Mouse (Mus musculus) midbrain, postnatal 0 days (tissue): ENCODE results near the gene Rbm19. TPM values are rescaled to one million over a fixed set of nuclear protein-coding genes. Genes with fewer than 3 reads are reported as not detected.

ENCODE experiments used
- ATAC-seq: fragments of 200-750 bp; cut with Nextera tagmentation; 2 replicates; pipeline ENCODE4 v1.8.0; 2017; ENCODE audit warnings: moderate number of reproducible peaks, mild to moderate bottlenecking, moderate TSS enrichment, moderate library complexity; ENCODE audit not compliant: low FRiP score
- DNase-seq: peaks from one replicate; pipeline ENCODE4 v3.0.0-alpha.2; 2015; ENCODE audit warnings: low spot score
- H3K27ac ChIP-seq: fragments of 300-500 bp; sonication (generic); 2 replicates; pipeline ENCODE4 v1.5.1; 2014; ENCODE audit warnings: low read depth, mild to moderate bottlenecking, low read length, mixed read lengths
- H3K27me3 ChIP-seq: fragments of 300-500 bp; sonication (generic); 2 replicates; pipeline ENCODE4 v1.6.1; 2014; ENCODE audit warnings: low read length, control low read depth, mixed read lengths; ENCODE audit not compliant: insufficient read depth
- H3K36me3 ChIP-seq: fragments of 300-500 bp; sonication (generic); 2 replicates; pipeline ENCODE4 v1.6.1; 2014; ENCODE audit warnings: low read length, control low read depth, mixed read lengths; ENCODE audit not compliant: insufficient read depth
- H3K4me1 ChIP-seq: fragments of 300-500 bp; sonication (generic); 2 replicates; pipeline ENCODE4 v1.6.1; 2014; ENCODE audit warnings: mild to moderate bottlenecking, control low read depth, antibody characterized with exemption, low read length, mixed read lengths; ENCODE audit not compliant: insufficient read depth
- H3K4me2 ChIP-seq: fragments of 300-500 bp; sonication (generic); 2 replicates; pipeline ENCODE4 v1.6.1; 2014; ENCODE audit warnings: low read depth, mild to moderate bottlenecking, low read length, mixed read lengths; ENCODE audit not compliant: poor library complexity, severe bottlenecking
- H3K4me3 ChIP-seq: fragments of 300-500 bp; sonication (generic); 2 replicates; pipeline ENCODE4 v1.5.1; 2014; ENCODE audit warnings: low read depth, mild to moderate bottlenecking, low read length, moderate library complexity
- H3K9ac ChIP-seq: fragments of 300-500 bp; sonication (generic); replicated peaks from 2 replicates; pipeline ENCODE4 v1.6.1; 2014; ENCODE audit warnings: mild to moderate bottlenecking, low read length, moderate library complexity, mixed read lengths; ENCODE audit not compliant: poor library complexity, severe bottlenecking
- H3K9me3 ChIP-seq: fragments of 300-500 bp; sonication (generic); 2 replicates; pipeline ENCODE4 v1.6.1; 2016; ENCODE audit warnings: low read length, control low read depth
- CTCF ChIP-seq: IDR thresholded peaks from 2 replicates; pipeline ENCODE4 v1.5.1; 2016; ENCODE audit warnings: antibody characterized with exemption, mild to moderate bottlenecking
- WGBS: fragments of 180-500 bp; shearing (Covaris S2); extraction: QIAGEN DNeasy Blood & Tissue Kit; methylation state at CpG from one replicate; pipeline ENCODE4 v1.1.7; 2014; 5-methylcytosine and 5-hydroxymethylcytosine counted together
- polyA plus RNA-seq: library from polyadenylated mRNA; unstranded; fragments of >200 nt; fragmentation: Nextera tagmentation; extraction: Ambion mirVana; gene quantifications from 2 replicates; pipeline ENCODE4 v1.2.1, GENCODE M21; 2015
- total RNA-seq: library from RNA; depleted of rRNA; stranded (reverse); fragments of >200 nt; gene quantifications from 2 replicates; pipeline ENCODE4 v1.2.3, GENCODE M21; 2014

Gene Rbm19
- total and polyA plus RNA-seq, 2 experiments from 2014 or later = 17.5 to 34.7 TPM

DNA sequence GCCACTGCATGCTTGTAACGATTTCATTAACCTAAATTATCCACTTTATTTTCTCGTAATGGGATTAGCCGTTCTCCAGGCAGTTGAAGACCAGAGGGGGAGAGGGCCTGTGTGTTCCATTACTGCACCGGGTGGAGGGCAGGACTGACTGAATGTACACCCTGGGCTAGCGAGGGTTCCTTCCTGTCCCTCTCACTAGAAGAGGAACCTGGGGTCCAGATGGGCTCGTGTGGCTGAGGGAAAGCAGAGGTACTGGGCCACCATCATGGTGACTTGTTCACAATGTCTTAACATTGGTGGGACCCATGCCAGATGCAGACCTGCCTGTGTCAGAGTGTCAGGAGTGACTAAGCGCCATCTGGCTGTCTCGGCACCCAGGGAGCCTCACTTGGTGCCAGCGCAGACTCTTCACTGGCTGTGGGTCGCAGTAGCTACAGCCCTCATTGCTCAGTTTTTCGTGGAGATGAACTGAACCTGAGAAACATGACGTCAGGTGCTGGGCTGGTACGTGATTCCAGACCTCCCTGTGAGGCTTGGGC, 51.6 kb downstream of the Rbm19 start:
- DNase-seq (peak; percentile 44), ATAC-seq (no peak)
- WGBS = 58% methylated on average over 13 of the region's 13 CpGs
- H3K9me3 ChIP-seq = no peaks in the 10 kb centered on the region
- TF ChIP-seq CTCF = no peak
- no peak overlapping the region for H3K27ac ChIP-seq
- no peak overlapping the region for H3K9ac ChIP-seq
- no peaks in the 10 kb centered on the region for H3K27me3 ChIP-seq
- H3K36me3 ChIP-seq = no peaks in the 10 kb centered on the region
- H3K4me1 ChIP-seq = no peaks in the 10 kb centered on the region
- H3K4me2 ChIP-seq = no peak overlapping the region
- no peak overlapping the region for H3K4me3 ChIP-seq

DNA sequence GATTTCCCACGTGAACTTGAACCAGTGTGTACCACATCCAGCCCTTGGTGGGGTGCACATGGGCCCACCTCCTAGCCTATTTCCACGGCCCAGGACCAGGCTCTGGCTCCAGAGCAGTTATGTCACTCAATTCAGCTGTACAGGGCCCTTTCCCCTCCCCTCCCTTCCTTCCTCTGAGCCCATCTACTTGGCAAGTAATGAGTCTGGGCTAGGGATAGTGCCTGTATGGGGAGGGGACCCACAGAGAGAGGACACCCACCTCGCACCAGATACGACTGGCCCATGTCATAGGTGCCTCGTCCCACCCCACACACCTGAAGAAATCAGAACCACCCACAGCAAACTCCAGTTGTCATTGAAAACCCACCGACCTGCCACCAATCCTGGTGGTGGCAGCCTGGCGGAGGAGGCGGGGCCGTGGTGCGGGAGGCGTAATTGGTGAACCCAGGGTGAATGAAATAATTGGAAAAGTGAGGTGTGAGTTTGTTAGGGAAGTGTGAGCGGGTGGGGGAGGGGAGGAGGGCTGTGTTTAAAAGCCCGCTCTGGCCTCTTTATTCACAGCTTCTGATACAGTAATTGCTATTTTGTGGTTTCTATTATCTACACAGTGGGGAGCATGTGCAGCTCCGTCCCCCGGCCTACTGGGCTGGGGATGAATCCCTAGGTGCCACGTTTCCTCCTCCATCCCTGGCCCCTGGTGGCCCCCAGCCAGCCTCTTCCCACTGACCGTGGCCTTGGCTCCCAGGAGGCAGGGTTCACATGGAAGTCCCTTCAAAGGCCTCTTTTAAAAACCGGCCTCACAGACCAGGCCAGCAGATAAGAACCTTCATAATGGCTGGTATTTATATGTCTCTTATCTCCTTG, 55.8 kb downstream of the Rbm19 start:
- Histone ChIP-seq H3K9ac (no peak overlapping the region), H3K27ac (no peak overlapping the region), H3K4me3 (no peak overlapping the region), H3K27me3 (no peaks in the 10 kb centered on the region), H3K36me3 (peaks cover 9% of the 10 kb centered on the region; the same call in 1 of the 2 replicates), H3K4me1 (peaks cover 11% of the 10 kb centered on the region; the same call in 1 of the 2 replicates), H3K9me3 (no peaks in the 10 kb centered on the region), H3K4me2 (no peak overlapping the region)
- TF ChIP-seq CTCF = no peak
- ATAC-seq (no peak), DNase-seq (no peak)
- WGBS = 64% methylated on average over 18 of the region's 18 CpGs

DNA sequence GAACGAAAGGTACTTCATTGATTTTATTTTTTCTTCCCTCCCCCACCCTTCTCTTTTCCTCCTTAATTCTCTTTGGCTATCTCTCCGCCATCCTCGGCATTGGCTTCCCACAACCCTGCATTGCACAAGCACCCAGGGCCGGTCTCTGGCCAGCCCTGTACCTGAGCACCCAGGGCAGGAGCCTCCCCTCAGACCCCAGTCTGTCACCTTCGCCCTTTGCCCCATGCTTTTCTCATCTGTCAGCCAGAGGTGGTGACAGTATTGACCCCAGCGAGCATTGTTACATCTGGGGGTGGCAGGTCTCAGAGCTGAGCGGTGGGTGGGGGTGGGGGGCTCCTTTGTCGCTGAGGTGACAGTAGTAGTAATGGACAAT, 56.5 kb downstream of the Rbm19 start:
- no peaks in the 10 kb centered on the region for H3K27me3 ChIP-seq
- DNase-seq (no peak), ATAC-seq (no peak)
- H3K4me1 ChIP-seq = peaks cover 11% of the 10 kb centered on the region; the same call in 1 of the 2 replicates
- no peak overlapping the region for H3K27ac ChIP-seq
- WGBS = 81% methylated on average over 8 of the region's 8 CpGs
- no peak overlapping the region for H3K4me3 ChIP-seq
- H3K9me3 ChIP-seq = no peaks in the 10 kb centered on the region
- no peak overlapping the region for H3K4me2 ChIP-seq
- H3K9ac ChIP-seq = no peak overlapping the region
- peaks cover 9% of the 10 kb centered on the region; the same call in 1 of the 2 replicates for H3K36me3 ChIP-seq
- no peak for TF ChIP-seq CTCF

DNA sequence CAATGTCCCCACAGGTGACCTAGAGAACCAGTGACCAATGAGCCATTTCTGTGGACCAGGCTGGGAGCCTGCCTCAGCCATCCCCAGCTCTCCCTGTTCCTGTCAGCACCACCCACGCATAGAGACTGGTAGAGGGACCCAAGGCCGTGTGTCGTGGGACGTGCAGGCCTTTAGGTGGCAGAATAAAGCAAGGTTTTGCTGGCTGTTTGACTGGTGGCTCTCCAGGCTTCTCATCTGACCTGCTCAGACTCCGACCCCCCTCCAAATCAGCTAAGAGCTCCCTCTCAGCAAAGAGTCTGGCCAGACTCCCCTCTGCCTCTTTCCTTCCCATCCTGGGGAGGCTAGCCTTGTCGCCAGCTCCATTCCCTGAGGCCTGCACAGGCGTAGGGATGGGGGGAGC, 58.1 kb downstream of the Rbm19 start:
- peak; percentile 82 for DNase-seq

DNA sequence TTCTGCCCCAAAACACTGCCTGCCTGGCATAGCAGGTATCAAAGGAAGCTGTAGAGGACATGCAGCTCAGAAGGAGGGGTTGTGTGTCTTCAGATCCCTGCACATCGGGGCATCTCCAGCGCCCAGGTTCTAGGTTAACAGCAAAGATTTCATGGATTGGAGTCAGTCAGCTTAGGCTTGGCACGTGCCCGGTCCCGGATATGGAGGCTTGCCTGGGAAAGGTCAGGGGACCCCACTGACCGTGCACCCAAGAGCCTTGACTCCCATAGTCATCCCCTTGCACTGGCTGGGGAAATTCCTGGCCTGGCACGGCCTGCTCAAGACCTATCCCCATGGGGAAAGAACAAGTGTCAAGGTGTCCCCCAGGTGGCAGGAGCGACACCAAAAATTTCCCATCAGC, 59.0 kb downstream of the Rbm19 start:
- no peak; the same call in 1 of the 2 replicates for TF ChIP-seq CTCF
- no peak for DNase-seq
- peaks cover 12% of the 10 kb centered on the region; the same call in 1 of the 2 replicates for H3K36me3 ChIP-seq
- no peak overlapping the region for H3K4me3 ChIP-seq
- no peaks in the 10 kb centered on the region for H3K27me3 ChIP-seq
- H3K27ac ChIP-seq = peak overlapping the region; percentile 49
- no peak overlapping the region for H3K4me2 ChIP-seq
- ATAC-seq = no peak
- H3K4me1 ChIP-seq = peaks cover 16% of the 10 kb centered on the region; the same call in 1 of the 2 replicates
- H3K9ac ChIP-seq = peak overlapping the region; percentile 39; the same call in 1 of the 2 replicates
- WGBS = 86% methylated on average over 8 of the region's 8 CpGs
- H3K9me3 ChIP-seq = no peaks in the 10 kb centered on the region

More for the DNA sequence above, 58.1 kb downstream of the Rbm19 start:
- peak overlapping the region; percentile 49 for H3K27ac ChIP-seq
- H3K9me3 ChIP-seq = no peaks in the 10 kb centered on the region
- peak; percentile 78 for TF ChIP-seq CTCF
- H3K4me2 ChIP-seq = no peak overlapping the region
- ATAC-seq = peak; percentile 68; the same call in 1 of the 2 replicates
- peaks cover 16% of the 10 kb centered on the region; the same call in 1 of the 2 replicates for H3K4me1 ChIP-seq
- H3K4me3 ChIP-seq = no peak overlapping the region
- 32% methylated on average over 7 of the region's 7 CpGs for WGBS
- H3K36me3 ChIP-seq = peaks cover 12% of the 10 kb centered on the region; the same call in 1 of the 2 replicates
- no peaks in the 10 kb centered on the region for H3K27me3 ChIP-seq
- H3K9ac ChIP-seq = peak overlapping the region; percentile 39; the same call in 1 of the 2 replicates
